Mouse (Mus musculus) intestine, embryonic 16.5 days (tissue): Measurements from ENCODE around the gene Shkbp1. TPM values are rescaled to one million over a fixed set of nuclear protein-coding genes. Genes with fewer than 3 reads are reported as not detected.
A peak's percentile ranks its signal among the peaks of the same experiment; 100 is the strongest.

ENCODE experiments used
- ATAC-seq: fragments of 200-750 bp; cut with Nextera tagmentation; 2 replicates; pipeline ENCODE4 v1.8.0; 2017; ENCODE audit warnings: moderate TSS enrichment, moderate library complexity
- H3K27ac ChIP-seq: fragments of 300-500 bp; sonication (generic); 2 replicates; pipeline ENCODE4 v1.5.1; 2014; ENCODE audit warnings: mild to moderate bottlenecking, low read length
- H3K27me3 ChIP-seq: fragments of 300-500 bp; sonication (generic); replicated peaks from 2 replicates; pipeline ENCODE4 v1.6.1; 2014; ENCODE audit warnings: low read length, control low read depth, mixed read lengths; ENCODE audit not compliant: control insufficient read depth, insufficient read depth
- H3K36me3 ChIP-seq: fragments of 300-500 bp; sonication (generic); 2 replicates; pipeline ENCODE4 v1.6.1; 2014; ENCODE audit warnings: low read length, control low read depth; ENCODE audit not compliant: control insufficient read depth, insufficient read depth
- H3K4me1 ChIP-seq: fragments of 300-500 bp; sonication (generic); 2 replicates; pipeline ENCODE4 v1.6.1; 2014; ENCODE audit warnings: low read length, control low read depth, mixed read lengths; ENCODE audit not compliant: control insufficient read depth, insufficient read depth
- H3K4me2 ChIP-seq: fragments of 300-500 bp; sonication (generic); 2 replicates; pipeline ENCODE4 v1.6.1; 2014; ENCODE audit warnings: low read depth, low read length, control low read depth
- H3K4me3 ChIP-seq: fragments of 300-500 bp; sonication (generic); 2 replicates; pipeline ENCODE4 v1.5.1; 2014; ENCODE audit warnings: mild to moderate bottlenecking, low read length
- H3K9ac ChIP-seq: fragments of 300-500 bp; sonication (generic); 2 replicates; pipeline ENCODE4 v1.6.1; 2014; ENCODE audit warnings: low read depth, low read length
- H3K9me3 ChIP-seq: fragments of 300-500 bp; sonication (generic); 2 replicates; pipeline ENCODE4 v1.6.1; 2016; ENCODE audit warnings: low read length, control low read depth; ENCODE audit not compliant: control insufficient read depth
- WGBS: fragments of 180-500 bp; shearing (Covaris S2); extraction: QIAGEN DNeasy Blood & Tissue Kit; methylation state at CpG from one replicate; pipeline ENCODE4 v1.1.7; 2014; 5-methylcytosine and 5-hydroxymethylcytosine counted together
- polyA plus RNA-seq: library from polyadenylated mRNA; unstranded; fragments of >200 nt; fragmentation: Nextera tagmentation; extraction: Ambion mirVana; gene quantifications from 2 replicates; pipeline ENCODE4 v1.2.1, GENCODE M21; 2015

Shkbp1 gene
- polyA plus RNA-seq, 1 experiment from 2014 or later = 37.8 TPM

DNA sequence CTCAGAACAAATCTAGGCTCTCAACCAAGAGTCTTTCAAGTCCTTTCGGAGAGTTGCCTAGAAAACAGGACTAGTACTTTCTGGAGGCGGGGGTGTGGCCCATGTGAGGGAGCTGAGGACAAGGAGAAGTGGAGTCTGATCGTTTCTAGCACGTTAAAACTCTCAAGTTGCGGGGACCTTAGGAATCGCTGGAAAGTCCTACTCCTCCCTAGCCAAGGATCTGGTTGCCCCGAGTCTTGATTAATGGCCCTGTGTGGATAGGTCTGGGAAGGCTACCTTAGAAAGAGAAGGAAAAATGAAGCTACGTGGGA is 24.3 kb downstream of the Shkbp1 start:
- H3K36me3 ChIP-seq = 0 out of 2 replicates have a peak, but pooled peaks cover 2% of the 10 kb centered on the region
- peaks cover 46% of the 10 kb centered on the region for H3K4me1 ChIP-seq
- 0 out of 2 replicates have a peak, but pooled peaks have one; percentile 0 for ATAC-seq
- 3% methylated on average over 8 of the region's 8 CpGs for WGBS
- peaks cover 43% of the 10 kb centered on the region for H3K27me3 ChIP-seq
- H3K27ac ChIP-seq = peak overlapping the region; percentile 90
- H3K9me3 ChIP-seq = no peaks in the 10 kb centered on the region
- peak overlapping the region; percentile 68 for H3K4me3 ChIP-seq
- H3K9ac ChIP-seq = peak overlapping the region; percentile 85
- peak overlapping the region; percentile 88 for H3K4me2 ChIP-seq

DNA sequence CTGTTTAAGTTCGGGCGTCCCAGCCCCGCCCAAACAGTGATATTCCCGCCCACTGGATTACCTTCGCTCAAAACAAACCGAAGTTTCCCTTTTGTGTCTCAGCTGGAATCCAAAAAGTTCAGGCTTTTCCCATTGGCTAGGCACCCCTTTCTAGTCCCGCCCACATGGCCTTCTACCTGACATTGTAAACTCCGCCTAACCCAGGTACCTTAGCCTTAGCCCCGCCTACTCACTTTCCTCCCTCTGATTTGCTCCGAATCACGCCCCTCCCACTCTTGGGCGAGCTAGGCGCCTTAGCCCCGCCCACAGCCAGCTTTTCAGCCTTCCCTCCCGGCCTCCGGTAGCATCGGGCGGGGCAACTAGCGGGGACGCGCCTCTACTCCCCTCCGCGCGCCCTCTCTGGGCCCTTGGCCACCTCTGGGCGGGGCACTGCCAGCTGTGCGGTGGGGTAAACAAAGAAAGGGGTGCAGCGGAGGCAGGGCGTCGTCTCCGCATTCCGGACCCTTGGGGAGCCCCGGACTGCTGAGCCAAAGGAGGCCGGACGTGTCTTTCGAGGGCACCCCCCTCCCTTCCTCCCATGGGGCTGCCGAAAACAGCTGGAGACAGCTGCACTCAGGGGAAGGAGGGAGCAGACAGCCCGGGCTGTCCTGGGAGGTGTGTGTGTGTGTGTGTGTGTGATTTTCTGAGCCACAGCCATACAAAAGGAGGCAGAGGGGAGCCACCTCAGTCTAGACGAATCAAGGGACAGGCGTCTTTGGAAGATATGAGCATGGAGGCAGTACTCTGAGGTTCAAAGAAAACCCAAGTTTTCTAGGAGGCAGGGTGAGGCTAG is 24.9 kb downstream of the Shkbp1 start:
- H3K27me3 ChIP-seq = peaks cover 42% of the 10 kb centered on the region

DNA sequence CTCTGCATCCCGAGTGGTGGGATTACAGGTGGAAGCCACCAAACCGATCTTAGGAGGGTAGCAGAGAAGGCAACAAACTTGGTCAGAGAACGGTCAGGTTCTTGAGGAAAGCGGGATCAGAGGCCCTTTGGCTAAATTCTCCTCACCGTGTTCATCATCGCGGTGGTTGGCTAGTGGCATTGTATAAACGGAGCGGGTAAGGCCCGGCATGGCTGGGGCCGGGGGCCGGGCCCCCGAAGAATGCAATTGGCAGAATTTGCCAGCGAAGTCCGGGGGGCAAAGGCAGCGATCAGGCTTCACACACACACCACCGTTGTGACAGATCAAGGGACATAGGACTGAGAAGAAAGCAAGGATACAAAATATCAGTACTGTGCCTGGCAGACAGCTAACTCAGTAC is 25.8 kb downstream of the Shkbp1 start:
- Histone ChIP-seq H3K27me3 (peaks cover 42% of the 10 kb centered on the region), H3K4me1 (peaks cover 52% of the 10 kb centered on the region), H3K27ac (no peak overlapping the region), H3K36me3 (0 out of 2 replicates have a peak, but pooled peaks cover 2% of the 10 kb centered on the region), H3K4me2 (peak overlapping the region; percentile 88), H3K9me3 (no peaks in the 10 kb centered on the region), H3K4me3 (peak overlapping the region; percentile 68), H3K9ac (0 out of 2 replicates have a peak overlapping the region, but pooled peaks have one; percentile 85)
- ATAC-seq = no peak
- 28% methylated on average over 17 of the region's 17 CpGs for WGBS

More for the DNA sequence above, 24.9 kb downstream of the Shkbp1 start:
- under 1% methylated on average over 39 of the region's 39 CpGs for WGBS
- ATAC-seq = peak; percentile 61
- H3K36me3 ChIP-seq = 0 out of 2 replicates have a peak, but pooled peaks cover 2% of the 10 kb centered on the region
- peak overlapping the region; percentile 88 for H3K4me2 ChIP-seq
- peaks cover 50% of the 10 kb centered on the region for H3K4me1 ChIP-seq
- H3K27ac ChIP-seq = peak overlapping the region; percentile 90
- peak overlapping the region; percentile 85 for H3K9ac ChIP-seq
- no peaks in the 10 kb centered on the region for H3K9me3 ChIP-seq
- H3K4me3 ChIP-seq = peak overlapping the region; percentile 68

DNA sequence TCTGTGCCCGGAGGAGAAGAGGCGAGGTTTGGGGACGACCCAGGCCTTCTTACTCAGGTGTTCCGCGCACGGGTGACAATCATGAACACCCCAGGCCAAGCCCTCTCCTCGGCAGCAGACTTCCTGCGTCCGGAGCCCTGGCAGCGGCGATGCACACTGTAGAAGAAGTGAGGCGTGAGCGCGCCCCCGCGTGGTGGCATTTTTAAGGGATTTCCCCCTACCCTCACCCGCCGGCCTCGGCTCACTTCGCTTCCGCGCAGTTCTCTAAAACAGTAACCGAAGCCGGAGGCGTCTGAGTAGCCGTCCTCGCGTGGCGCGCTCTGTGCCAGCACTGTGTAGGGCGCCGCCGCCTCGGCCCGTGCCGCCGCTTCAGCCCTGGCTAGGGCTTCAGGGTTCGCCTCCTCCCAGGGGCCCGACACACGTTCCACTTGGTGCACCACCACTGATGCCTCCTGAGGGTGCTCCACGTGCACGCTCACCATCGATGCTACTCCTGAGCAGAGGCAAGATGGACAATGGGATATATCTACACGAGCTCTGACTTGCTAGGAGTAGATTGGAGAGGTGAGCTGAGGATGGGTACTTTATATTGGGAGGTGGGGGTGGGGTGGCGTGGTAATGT is 26.4 kb downstream of the Shkbp1 start:
- peak overlapping the region; percentile 88 for H3K4me2 ChIP-seq
- peaks cover 37% of the 10 kb centered on the region for H3K27me3 ChIP-seq
- H3K9me3 ChIP-seq = no peaks in the 10 kb centered on the region
- no peak overlapping the region for H3K27ac ChIP-seq
- H3K4me1 ChIP-seq = peaks cover 47% of the 10 kb centered on the region
- peak overlapping the region; percentile 63 for H3K9ac ChIP-seq
- peak overlapping the region; percentile 35 for H3K4me3 ChIP-seq
- 0 out of 2 replicates have a peak, but pooled peaks cover 2% of the 10 kb centered on the region for H3K36me3 ChIP-seq
- WGBS = 6% methylated on average over 45 of the region's 45 CpGs
- peak; percentile 15; the same call in 1 of the 2 replicates for ATAC-seq

DNA sequence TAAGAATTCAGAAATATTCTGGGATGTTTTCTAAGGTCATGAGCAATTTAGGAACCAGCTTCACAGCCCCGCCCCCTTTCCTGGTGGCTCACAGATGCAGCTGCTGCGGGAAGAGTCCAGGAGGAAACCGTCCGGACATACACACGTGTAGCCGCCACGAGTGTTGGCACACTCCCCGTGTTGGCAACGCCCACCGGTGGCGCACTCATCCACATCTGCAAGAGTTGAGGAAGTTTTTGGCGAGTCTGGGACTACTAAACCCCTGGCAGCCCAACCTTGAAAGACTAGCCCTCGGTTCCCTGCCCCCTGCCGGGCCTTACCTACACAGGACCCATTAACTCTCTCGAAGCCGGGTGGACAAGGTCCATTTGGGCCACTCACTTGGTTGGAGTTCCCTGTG is 27.2 kb downstream of the Shkbp1 start:
- WGBS = 41% methylated on average over 16 of the region's 16 CpGs
- H3K4me1 ChIP-seq = peaks cover 40% of the 10 kb centered on the region
- H3K36me3 ChIP-seq = 0 out of 2 replicates have a peak, but pooled peaks cover 2% of the 10 kb centered on the region
- H3K27ac ChIP-seq = no peak overlapping the region
- H3K27me3 ChIP-seq = peaks cover 29% of the 10 kb centered on the region; the same call in 1 of the 2 replicates
- H3K4me2 ChIP-seq = no peak overlapping the region
- H3K4me3 ChIP-seq = no peak overlapping the region
- H3K9me3 ChIP-seq = no peaks in the 10 kb centered on the region
- no peak overlapping the region for H3K9ac ChIP-seq
- ATAC-seq = no peak

GRCm38 (mm10) chr7:27328161-27328560 is 27.7 kb downstream of the Shkbp1 start:
- Histone ChIP-seq H3K4me2 (no peak overlapping the region), H3K27ac (no peak overlapping the region), H3K27me3 (peaks cover 24% of the 10 kb centered on the region; the same call in 1 of the 2 replicates), H3K9ac (no peak overlapping the region), H3K9me3 (no peaks in the 10 kb centered on the region), H3K36me3 (0 out of 2 replicates have a peak, but pooled peaks cover 2% of the 10 kb centered on the region), H3K4me3 (no peak overlapping the region), H3K4me1 (peaks cover 36% of the 10 kb centered on the region)
- no peak for ATAC-seq
- WGBS = 89% methylated on average over 11 of the region's 11 CpGs

DNA sequence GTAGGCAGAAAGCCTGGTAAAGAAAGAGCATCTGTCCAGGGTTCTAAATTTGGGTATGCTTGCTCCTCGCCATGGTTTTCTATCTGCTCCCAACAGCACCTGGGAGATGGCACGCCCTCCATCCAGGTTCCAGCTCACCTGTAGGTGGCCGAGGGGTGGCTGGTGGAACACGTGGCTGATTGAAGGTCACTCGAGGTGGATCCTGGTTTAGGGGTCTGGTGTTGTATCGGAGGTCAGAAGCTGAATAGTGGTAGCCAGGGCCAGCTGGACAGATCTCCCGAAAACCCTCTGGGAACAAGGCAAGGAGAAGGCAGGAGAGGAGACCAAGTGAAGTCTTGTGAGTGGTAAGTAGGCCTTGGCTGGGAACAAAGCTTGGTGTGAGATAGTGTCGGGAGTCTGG is 28.3 kb downstream of the Shkbp1 start:
- no peak for ATAC-seq
- H3K27ac ChIP-seq = no peak overlapping the region
- no peaks in the 10 kb centered on the region for H3K9me3 ChIP-seq
- 93% methylated on average over 8 of the region's 8 CpGs for WGBS
- H3K4me3 ChIP-seq = no peak overlapping the region
- peaks cover 22% of the 10 kb centered on the region; the same call in 1 of the 2 replicates for H3K27me3 ChIP-seq
- no peak overlapping the region for H3K4me2 ChIP-seq
- no peak overlapping the region for H3K9ac ChIP-seq
- peaks cover 32% of the 10 kb centered on the region for H3K4me1 ChIP-seq
- H3K36me3 ChIP-seq = 0 out of 2 replicates have a peak, but pooled peaks cover 2% of the 10 kb centered on the region

- Histone ChIP-seq H3K9me3 (no peaks in the 10 kb centered on the region), H3K27ac (no peak overlapping the region), H3K9ac (peak overlapping the region; percentile 56; the same call in 1 of the 2 replicates), H3K4me3 (peak overlapping the region; percentile 37), H3K4me2 (peak overlapping the region; percentile 47), H3K36me3 (0 out of 2 replicates have a peak, but pooled peaks cover 2% of the 10 kb centered on the region), H3K4me1 (peaks cover 32% of the 10 kb centered on the region), H3K27me3 (peaks cover 17% of the 10 kb centered on the region; the same call in 1 of the 2 replicates)
- 46% methylated on average over 34 of the region's 34 CpGs for WGBS
- no peak for ATAC-seq
Observed at GRCm38 (mm10) chr7:27326101-27326880, 29.5 kb downstream of the Shkbp1 start.
